In the genomic region with DNA sequence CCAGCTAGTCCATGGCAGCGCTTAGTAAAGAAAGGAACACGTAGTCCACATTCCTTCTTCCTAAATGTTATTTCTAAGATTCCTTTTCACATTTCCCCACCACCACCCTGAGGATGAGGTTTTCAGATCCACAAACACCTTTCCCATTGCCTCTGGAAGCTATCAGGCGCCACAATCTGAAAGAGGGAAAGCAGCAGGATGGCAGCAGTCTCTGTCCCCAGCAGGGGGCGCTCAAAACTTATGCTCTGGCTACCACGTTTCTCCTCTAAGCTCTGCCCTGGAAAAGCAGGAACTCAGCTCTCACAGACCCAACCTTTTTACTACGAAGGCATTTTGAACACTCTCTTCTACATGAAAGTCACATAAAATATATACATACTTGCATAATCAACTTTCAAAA, we compare ENCODE assay signal across 8 mouse cellular contexts. TPM values are rescaled to one million over a fixed set of nuclear protein-coding genes. Genes with fewer than 3 reads are reported as not detected.
DNase-seq lines count a peak whose midpoint lies in the region; ATAC-seq lines count a peak whose summit lies in the region.

No protein-coding gene starts in this region.

- WGBS in intestine, embryonic 14.5 days: 10% methylated on average over 6 of the region's 6 CpGs

- no peaks in the 10 kb centered on the region for H3K36me3 ChIP-seq in intestine, embryonic 14.5 days (ENCODE audit: control insufficient read depth, insufficient read depth, low read length)

- H3K9ac ChIP-seq in intestine, embryonic 14.5 days (ENCODE audit: low read length): no peak overlapping the region

- peak; percentile 39 for DNase-seq in WW6 (ENCODE audit: low read depth, low spot score)
- peak; percentile 66 to 76 for DNase-seq in cerebellum, postnatal 4 days (ENCODE audit: low spot score in 2 of 2)
- DNase-seq in gastrocnemius, postnatal 25 days: peak; percentile 42
- DNase-seq in intestine, embryonic 14.5 days (ENCODE audit: low spot score): peak; percentile 90
- DNase-seq in left cerebral cortex, postnatal 25 days (ENCODE audit: low spot score in 2 of 2): peak; percentile 86
- peak; percentile 86 for DNase-seq in mesoderm, embryonic 11.5 days (ENCODE audit: low read depth, low spot score)
- DNase-seq in right cerebral cortex, postnatal 25 days: peak; percentile 73
- peak; percentile 55 to 81 for DNase-seq in urinary bladder, postnatal 4 days (ENCODE audit: low spot score in 2 of 2)

- peak overlapping the region; percentile 8; the same call in 1 of the 2 replicates for H3K4me3 ChIP-seq in intestine, embryonic 14.5 days (ENCODE audit: low read depth, low read length)

- H3K27me3 ChIP-seq in intestine, embryonic 14.5 days (replicated peaks; ENCODE audit: control insufficient read depth, insufficient read depth, low read length): no peaks in the 10 kb centered on the region

- H3K4me1 ChIP-seq in intestine, embryonic 14.5 days (replicated peaks; ENCODE audit: control insufficient read depth, insufficient read depth, low read length): 0 out of 2 replicates have a peak, but pooled peaks cover 6% of the 10 kb centered on the region

- intact Hi-C loops in left cerebral cortex, postnatal 25 days (cut with DNase I): loop anchor here (2.0 kb wide), 1 partner anchor 1659 kb away; no protein-coding TSS in a partner anchor

- ATAC-seq in intestine, embryonic 14.5 days (replicated peaks; ENCODE audit: low FRiP score, low TSS enrichment, low read depth): peak; percentile 61; the same call in 1 of the 2 replicates

- H3K9me3 ChIP-seq in intestine, embryonic 14.5 days (ENCODE audit: control insufficient read depth, low read length): no peaks in the 10 kb centered on the region

- peak overlapping the region; percentile 40 for H3K4me2 ChIP-seq in intestine, embryonic 14.5 days (ENCODE audit: low read length)

- H3K27ac ChIP-seq in intestine, embryonic 14.5 days (ENCODE audit: low read depth): no peak overlapping the region

RNA-seq across cellular contexts. Expression of a gene that starts 32.2 kb away (rescaled TPM):
- total RNA-seq in gastrocnemius, postnatal 25 days (2021): 1 to 10 TPM; 2.8 to 3.5 TPM
- 19.4 and 22.8 TPM in 2 replicates for polyA plus RNA-seq in intestine, embryonic 14.5 days (2014; fragmentation: Nextera tagmentation; extraction: Ambion mirVana)
- total RNA-seq in left cerebral cortex, postnatal 25 days (2021): 1 to 10 TPM; 3.2 to 4.6 TPM

Comparison
In these comparisons a context has a peak if more than half of its experiments do, and no peak if none do; other contexts are left out.
1. DNase-seq: peak in every context shown above with its lines; median percentile 90 in intestine, embryonic 14.5 days; 86 in left cerebral cortex, postnatal 25 days; 86 in mesoderm, embryonic 11.5 days; 73 in right cerebral cortex, postnatal 25 days; 71 in cerebellum, postnatal 4 days; 68 in urinary bladder, postnatal 4 days; 42 in gastrocnemius, postnatal 25 days; 39 in WW6.